Mouse (Mus musculus) hematopoietic stem cell, adult 5-6 weeks (primary cell): ENCODE measurements around the gene Ppp2r1b. TPM values are rescaled to one million over a fixed set of nuclear protein-coding genes. Genes with fewer than 3 reads are reported as not detected.
"Not testable (repeated sequence)": the region's sequence is repeated elsewhere in the genome, so short reads cannot be mapped to it uniquely, and the experiment has no call there.

Source experiments
- ATAC-seq, 2 experiments: fragments of 125-278 bp in 1 of 2; replicated peaks in 1 of 2; 2 replicates each; pipeline ENCODE4 v1.8.0; 2016 to 2017; ENCODE audit warnings: inconsistent platforms in 2 of 2, mild to moderate bottlenecking in 2 of 2, moderate number of reproducible peaks in 2 of 2, low read depth in 1 of 2, moderate TSS enrichment in 1 of 2; ENCODE audit not compliant: low FRiP score in 2 of 2, poor library complexity in 2 of 2, severe bottlenecking in 2 of 2, insufficient read depth in 1 of 2, low TSS enrichment in 1 of 2
- total RNA-seq: library from RNA; stranded (forward); fragments of 172-1452, 232-1000 nt; gene quantifications from 2 replicates; pipeline ENCODE4 v1.2.3, GENCODE M21; 2017

The Ppp2r1b gene
- total RNA-seq, 1 experiment from 2014 or later, result 40.3 TPM

DNA sequence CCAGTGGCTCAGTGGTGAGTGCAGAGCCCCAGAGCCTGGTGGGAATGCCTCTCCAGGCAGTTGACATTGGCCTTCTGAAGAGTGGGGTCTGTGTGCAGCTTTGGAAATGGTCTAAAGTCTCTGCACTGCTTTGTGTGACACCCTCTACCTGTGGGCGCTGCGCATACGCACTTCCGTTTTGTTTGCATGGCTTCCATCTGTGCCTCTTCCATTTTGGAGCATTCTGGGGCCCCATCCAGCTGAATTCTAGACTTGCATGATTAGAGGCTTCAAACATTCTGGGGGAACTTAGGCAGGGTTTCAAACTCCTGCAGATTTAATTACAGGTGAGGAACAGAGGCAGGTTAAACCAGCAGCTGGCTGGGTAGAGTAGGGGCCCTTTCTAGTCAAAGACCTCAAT is 12.9 kb upstream of the Ppp2r1b start:
- ATAC-seq, result no peak

DNA sequence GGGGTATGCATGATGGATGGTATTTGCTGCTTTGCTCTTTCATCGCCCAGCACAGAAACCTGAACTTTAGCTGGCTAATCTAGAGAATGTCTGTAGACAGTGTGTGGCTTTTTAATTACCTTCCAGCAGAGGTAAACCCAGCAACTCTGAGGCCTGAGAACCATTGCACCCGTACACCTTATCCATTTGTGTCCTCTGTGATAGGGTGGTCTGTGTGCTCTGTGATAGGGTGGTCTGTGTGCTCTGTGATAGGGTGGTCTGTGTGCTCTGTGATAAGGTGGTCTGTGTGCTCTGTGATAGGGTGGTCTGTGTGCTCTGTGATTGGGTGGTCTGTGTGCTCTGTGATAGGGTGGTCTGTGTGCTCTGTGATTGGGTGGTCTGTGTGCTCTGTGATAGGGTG is 12.5 kb upstream of the Ppp2r1b start:
- ATAC-seq, result not testable (repeated sequence)

DNA sequence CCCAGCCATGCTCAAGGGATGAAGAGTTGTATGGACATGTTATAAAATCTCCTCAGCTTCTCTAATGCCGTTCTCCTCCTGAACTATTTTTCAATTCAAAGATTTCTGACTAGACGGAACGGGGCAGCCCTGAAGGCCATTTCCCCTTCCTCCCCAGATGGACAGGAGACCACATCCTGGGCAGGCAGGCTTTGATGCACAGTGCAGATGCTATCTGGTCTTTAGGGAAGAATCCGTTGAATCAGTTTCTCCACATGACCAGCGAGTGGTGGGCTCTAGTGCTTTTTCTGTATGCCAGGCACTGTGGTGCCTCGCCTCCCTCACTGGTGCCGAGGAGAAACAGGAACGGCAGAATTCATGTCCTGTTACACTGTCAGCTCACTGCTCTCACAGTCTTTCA is 11.3 kb upstream of the Ppp2r1b start:
- peak; percentile 39 to 55; a peak in 3 of 4 replicates for ATAC-seq

DNA sequence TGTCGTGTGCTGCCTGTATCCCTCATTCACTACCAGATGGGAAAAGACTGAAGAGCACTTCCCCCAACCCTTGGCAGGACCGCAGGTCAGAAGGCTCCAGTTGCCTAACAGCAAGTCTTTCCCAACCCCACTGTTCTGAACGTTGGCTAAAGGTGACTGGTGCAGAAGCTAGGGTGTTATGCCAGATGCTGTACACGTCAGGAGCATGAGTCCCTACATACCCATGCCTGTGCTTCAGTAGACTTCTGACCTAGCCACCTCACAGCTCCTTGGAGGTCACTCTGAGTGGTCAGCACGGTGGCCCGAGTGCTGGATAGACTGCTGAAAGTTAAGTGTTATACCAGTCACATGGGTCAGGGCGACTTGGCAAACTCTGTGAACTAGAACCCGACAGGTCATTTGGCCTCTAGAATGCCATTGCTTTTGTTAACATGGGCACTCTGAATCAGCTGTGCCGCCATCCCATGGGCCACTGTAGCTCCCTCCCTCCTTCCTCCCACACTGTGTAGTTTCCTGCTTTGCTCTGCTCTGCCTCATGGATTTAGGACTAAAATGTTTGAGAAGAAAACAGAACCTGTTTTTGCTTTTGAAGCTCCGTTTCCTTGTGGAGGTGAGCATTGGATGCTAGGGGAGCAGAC is 9.9 kb upstream of the Ppp2r1b start:
- ATAC-seq, result peak in 1 of 2 experiments; percentile 70; a peak in 2 of 4 replicates

DNA sequence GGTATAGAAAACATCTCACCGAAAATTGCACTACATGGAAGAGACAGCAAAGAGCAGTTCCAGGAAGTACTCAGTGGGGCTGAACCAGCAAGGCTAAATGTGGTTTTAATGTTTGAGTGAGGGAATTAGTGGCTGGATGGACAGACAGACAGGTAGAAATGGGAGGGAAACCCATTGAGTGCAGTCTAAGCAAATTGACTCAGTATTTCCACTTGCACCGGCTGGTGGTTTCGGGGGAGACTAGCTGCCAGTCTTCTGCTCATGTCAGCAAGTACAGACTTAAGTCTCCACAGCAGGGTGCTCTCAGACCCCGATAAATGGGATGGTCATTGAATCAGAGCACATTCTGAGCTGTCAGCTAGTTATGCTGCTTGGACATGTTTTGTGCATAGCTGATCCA is 9.0 kb upstream of the Ppp2r1b start:
- no peak for ATAC-seq

DNA sequence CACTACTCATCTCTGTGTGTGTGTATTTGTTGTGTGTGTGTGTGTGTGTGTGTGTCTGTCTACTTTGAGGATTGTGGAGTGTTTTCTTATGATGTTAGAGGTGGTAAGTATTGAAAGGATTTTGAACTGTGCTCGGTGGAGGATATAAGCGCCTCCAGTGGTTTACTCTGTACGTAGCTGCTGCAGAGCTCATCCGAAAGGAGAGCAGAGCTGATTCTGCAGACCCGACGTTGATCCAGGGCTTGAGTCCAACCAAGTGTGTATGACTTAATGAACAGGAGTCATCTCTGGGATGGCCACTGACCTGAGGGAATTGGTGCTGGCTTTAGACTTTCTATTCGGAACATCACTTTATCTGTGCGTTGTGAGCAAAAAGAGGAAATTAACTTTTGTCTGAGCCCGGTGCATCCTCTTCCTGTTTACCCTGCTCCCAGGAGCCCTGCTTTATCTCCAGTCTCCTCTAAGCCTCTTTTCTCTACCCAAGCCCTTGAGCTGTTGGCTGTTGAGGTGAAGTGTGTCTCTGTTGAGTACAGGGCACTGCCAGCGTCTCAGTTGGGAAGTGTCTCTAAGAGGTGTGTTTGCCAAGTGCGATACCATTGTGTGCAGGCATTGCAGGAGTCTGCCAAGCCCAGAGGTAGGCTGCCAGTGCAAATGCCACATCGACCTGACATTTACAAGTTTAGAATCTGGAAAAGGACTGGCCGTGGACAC is 3.9 kb upstream of the Ppp2r1b start:
- peak; percentile 39 to 42; a peak in 2 of 4 replicates for ATAC-seq

DNA sequence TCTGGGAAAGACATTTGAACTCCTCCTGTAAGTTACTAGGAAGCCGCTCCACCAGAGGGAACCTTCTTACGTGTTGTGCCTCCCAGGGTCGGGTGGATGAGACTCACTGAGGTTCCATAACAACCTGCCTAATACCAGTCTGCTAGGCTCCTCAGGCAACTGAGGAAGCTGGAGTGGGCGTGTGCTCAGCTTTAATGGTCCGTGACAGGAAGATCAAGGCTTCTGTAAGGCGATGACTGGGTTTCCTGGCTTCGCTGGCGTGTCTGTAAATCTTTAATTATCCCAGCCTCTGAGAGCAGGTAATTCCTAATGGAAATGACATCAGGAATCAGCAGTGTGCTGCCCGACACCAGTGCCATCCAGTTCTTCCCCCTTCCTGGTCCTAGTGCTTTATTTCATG is 446 bp downstream of the Ppp2r1b start:
- no peak for ATAC-seq

DNA sequence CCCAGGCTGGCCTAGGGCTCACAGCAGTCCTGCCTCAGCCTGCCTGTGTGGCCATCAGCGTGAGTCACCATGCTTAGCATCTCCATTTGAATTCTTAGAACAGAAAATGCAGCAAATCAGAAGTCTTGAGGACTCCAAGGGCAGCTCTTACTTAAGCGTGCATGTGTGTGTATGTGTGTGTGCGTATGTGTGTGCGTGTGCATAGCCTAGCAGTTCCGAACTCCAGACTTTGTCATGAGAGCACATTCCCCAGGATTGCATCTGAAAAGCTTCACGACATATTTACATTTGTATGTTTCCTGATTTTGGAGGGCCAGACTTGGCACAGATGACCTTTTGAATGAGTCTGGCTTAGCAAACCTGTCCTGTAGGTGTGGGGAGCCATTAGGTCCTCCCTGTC is 2.0 kb downstream of the Ppp2r1b start:
- no peak for ATAC-seq

DNA sequence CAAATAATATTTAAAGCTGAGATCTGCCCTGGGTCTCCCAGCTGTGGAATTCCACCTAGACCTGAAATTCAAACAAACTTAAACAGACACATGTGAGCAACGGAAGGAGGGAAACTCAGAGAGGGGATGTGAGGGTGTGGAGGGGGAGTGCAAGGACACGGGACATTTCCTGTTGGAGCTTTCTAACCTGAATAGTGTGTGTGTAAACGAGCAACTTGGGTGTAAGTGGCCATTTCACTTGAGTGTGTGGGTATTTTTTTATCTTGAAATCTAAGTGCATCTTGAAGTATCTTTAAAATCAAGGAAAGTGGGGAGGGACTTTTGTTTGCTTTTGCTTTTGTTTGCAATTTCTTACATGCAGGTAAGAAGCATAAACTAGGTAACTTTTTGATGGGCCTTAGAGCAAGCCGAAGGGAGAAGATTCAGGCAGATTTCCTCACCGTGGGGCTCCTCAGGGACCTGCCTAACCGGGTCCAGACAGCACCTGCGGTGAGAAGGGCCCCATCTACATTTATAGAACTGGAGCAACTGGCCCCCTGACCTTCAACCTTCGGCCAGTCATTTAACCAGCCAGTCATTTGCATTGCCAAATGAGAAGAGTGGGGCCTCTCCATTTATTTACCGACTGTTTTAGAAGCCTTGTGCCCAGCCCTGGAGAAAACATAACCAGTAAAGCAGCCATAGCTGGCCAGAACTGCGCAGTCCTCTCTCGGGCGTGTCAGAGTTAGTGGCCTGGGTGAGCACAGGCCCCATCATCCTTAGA is 2.7 kb downstream of the Ppp2r1b start:
- ATAC-seq, result no peak

DNA sequence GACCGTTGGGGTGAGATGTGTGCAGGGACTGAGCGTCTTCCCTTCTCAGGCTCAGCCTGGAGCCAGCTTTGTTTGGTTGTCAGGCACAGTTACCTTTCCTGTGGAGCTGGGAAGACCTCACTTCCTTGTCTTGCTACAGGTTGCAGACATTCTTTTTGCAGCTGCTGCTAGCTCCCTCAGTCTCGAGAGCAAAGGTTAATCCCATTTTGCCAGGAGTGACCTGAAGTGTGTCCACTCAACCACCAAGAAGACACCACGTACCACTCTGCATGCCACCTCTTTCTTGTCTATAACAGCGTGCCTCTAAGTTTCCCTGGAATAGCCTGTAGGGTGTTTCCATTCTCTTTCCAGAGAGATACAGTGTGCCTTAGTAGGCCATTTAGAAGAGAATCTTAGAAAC is 3.7 kb downstream of the Ppp2r1b start:
- no peak for ATAC-seq

DNA sequence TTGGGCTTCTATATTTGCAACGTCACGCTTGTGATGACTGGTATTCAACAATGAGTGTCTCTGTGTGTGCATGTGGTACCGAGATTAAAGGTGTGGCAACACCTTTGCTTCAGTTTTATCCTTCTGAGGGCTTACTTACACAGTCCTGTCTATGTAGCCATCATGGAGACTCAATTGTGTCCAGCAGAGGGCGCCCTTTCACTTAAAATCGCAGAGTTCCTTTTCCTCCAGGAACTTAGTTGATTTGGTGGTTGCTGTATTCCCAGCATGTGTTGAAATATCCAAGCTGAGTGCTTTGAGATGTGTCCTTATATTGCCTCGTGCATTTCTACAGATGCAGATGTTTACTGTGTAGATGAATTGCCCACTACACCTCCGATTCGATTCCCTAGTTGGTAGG is 4.1 kb downstream of the Ppp2r1b start:
- ATAC-seq, result peak; percentile 20 to 33; a peak in 1 of 4 replicates

DNA sequence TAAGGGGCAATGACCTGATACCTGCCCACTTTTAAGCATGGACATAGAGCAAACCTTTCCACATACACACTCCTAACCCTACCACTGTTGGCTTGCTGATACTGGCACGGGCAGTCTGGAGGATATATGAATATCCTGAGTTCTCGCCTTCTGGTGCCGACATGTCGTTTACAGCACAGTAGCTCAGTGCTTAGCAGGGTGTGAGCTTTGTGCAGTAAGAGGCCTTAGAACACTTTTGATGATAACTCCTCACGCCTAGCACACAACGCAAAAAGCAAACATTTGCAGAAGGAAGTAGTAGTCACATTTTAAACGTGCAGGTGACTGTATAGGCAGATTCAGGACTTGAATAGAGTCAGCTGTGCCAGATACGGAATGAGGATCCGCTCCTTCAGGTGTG is 4.7 kb downstream of the Ppp2r1b start:
- no peak for ATAC-seq

DNA sequence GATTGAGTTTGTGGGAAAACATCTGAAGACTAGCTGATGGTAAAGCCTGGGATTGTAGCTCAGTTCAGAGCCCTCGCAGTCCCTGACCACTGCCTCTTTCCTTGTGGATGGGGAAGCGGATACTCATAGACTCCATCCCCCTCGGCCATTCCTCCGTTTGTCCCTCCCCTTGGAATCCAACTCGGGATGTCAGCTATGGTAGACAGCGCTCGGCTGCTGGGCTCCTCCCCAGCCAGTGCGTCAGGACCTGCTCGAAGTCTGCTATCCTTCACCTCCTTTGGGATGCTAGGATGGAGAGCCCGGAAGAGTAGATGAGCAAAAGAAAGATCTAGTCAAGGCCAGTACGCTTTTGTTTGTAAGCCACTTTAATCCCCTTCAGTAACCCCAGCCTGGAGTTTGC is 5.2 kb downstream of the Ppp2r1b start:
- no peak for ATAC-seq

DNA sequence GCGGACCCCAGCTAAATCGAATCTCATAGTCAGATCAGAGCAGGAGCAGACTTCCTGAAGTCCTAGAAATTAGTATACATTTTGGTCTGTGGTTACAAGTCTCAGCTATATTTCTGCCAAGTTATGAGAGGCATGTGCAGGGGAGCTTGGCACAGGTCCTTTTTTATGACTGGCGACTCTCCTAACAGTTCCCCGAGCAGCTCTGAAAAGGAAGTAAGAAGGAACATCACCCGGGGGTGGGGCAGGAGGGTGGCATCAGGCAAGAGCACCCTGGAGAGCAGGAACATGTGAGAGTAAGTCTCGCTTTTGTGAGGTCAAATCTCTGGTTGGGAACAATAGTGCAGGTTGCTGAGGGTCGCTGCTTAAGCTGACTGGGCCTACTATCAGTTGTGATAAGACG is 5.6 kb downstream of the Ppp2r1b start:
- ATAC-seq, result peak; percentile 43 to 47; a peak in 2 of 4 replicates

DNA sequence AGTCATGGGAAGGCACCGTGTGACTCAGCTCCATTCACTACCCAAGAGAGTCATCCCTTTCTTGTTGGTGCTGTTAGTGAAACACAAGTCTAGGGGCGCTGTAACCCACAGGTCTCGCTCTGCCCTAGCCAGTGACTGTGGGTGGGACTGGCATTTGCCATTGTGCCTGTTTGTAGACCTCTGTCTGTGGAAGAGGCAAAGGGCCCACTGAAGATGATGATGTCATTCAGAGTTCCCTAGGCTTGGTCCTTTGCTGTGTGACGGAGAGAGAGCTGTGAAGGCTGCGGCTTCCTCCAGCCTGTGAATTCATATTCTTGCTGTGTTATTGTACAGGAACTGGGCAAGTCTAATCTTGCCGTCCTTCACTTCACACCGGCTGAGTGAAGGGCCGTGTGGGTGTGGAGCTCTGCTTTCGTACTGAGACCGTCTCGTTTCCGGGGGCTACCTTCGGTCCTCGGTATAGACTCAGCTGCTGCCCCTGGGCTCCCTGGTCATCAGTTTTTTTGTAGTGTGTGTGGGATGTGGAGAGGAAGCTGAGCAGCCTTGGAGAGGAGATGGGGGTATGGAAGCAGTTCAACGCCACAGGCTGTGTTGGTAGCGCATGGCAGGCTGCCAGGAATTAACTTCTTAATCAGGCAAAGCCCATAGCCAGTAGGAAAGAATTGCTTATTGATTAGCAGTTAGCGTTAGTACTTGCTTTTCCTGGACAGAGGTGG is 7.7 kb downstream of the Ppp2r1b start:
- peak; percentile 20 to 23; a peak in 3 of 4 replicates for ATAC-seq

DNA sequence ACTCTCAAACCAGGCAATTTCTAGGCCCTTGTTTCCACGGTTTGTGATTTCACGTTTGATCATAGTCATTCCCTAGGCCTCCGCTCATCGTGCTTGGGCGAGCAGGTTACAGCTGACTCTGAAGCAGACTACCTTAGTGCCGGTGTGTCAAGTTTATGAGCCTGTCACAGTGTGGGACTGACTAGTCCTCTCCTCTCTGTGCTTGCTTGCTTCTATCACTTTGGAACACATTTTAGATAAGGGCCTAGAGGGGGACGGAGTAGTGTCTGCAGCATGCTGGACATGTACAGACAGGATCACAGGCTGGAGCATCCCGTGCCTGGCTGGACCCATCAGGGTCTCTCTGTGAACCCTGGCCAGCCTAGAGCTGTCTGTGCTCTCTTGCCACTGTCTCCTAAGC is 9.3 kb downstream of the Ppp2r1b start:
- no peak for ATAC-seq

DNA sequence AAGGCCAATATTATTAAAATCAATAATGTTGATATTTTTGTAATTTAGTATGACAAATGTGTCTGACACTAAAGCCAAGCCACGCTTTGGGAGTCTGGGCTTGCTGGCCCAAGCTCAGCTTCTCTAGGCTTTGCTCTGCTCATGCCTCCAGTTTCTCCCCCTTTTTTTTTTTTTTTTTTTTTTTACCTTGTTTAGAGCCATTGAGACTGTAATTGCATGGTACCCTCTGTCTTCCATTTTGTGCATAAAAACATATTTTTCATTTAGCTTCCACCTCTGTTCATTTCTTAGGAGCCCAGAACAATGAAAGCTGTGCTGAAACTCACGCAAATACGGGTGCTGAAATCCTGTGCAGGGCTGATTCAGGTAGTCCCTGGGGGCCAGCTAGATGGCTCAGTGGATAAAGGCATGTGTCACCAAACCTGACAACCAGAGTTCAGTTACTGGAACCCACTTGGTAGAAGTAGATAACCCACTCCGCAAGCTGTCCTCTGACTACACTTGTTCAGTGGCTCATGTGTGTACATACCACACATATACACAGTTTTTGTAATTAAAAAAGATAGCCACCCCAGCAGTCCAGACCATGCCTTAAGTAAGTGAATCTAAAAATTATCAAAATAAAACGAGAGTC is 10.1 kb downstream of the Ppp2r1b start:
- no peak for ATAC-seq
